Mouse (Mus musculus) right cerebral cortex, postnatal 4 days (tissue): ENCODE results near the gene Klc4.

ENCODE experiments used
- DNase-seq: peaks from one replicate; pipeline ENCODE4 v3.0.0-alpha.2; 2022

Gene Klc4

DNA sequence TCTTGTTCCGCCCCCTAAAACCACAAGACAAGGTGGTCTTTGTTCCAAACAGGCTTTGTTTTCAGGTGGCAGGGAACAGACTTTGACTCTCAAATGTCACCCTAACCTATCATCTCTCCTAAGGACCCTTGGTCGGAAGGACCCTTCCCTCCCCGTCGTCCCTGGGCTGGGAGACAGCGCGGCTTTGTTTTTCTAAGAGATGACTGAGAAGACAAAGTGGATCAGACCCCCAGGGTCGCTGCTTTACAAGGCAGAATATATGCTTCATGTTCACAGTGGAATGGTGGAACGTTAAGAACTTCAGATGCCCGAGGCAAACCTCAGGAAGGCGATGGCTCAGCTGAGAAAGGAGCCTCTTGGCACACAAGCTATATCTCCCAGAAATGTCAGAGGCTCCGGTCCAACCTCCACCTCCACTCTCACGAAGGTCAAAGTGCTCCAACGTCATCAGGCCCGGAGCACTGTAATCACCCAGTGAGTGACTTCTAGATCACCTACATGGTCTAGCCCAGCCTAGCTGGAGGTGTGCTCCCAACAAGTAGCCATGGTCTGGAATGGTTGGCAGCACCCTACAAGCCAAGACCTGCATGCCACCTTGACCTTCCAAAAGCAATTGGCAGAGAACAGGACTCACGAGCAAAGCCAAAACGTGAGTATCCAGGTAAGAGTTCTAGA is 26.0 kb downstream of the Klc4 start:
- DNase-seq, result no peak

DNA sequence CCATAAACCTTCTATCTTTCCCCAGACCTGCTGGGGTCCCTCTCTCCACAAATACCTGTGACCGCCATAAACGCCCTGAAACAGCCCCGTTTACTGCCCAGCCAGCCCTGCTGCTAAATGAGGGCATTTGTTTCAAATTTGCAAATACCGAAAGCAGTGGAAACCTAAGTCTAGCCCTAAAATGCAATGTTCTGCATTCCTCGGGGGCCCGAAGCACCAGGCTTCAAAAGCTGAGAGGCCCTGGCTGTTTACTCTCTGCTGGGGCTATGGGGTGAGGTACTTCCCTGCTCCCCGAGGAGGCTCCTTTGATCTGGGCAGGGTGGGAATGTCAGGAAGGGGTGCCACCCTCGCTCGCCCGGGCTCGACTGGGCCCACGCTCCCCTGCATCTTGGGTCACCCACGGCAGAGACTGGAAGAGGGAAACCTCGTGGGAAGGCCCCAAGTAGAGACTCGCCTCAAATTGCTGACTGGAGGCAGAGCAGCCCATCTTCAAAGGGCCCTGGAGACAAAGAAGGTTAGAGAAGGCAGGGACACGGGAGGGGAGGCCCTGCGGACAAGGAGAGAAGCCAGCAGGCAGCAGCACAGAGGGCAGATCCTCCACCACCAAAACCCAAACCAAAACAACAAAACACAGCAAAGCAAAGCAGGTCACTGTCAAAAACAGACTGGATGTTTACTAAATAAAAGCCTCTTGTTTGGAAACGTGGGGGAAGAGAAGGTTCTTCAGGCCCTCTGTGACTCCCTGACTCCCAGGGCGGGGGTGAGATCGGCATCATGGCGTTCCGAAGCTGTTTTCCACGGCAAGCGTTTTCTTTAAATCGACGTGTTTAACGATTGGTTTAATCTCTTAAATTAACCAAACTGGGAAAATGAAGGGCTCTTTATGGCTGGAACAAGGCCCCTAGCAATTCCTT is 26.8 kb downstream of the Klc4 start:
- DNase-seq, result no peak

DNA sequence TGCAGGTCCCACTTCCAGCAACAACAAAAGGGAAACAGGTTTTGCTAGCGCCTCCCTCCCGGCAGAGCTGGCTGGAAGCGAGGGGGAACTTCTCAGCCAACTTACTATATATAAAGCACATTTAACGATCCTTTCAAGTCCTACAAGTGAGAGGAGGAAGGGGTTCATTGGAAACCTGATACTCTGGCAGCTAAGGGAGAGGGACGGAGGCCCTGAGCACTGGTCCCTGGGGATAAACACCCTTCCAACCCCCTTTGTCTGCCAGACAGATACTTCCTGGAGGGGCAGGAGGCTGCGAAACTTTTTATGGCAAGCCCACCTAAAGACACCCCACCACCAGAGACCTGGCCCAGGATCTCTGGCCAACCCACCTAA is 27.4 kb downstream of the Klc4 start:
- DNase-seq, result no peak

DNA sequence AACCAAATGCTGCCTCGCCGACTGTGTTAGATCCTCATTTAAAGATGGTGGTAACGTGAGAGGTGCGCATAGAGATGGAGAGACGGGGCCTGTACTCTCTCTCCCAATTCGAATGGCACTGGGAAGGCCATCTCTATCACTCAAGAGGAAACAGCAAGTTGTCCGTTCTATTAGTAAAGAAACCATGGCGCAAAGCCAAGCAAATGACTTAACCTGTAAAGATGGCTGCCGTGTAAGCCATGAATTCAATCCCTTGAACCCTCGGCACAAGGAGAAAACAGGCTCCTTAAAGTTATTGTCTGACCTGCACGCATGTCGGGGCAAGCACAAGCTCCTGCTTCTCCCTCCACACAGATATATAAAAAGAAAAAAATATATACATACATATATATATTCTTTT is 28.0 kb downstream of the Klc4 start:
- DNase-seq, result no peak

DNA sequence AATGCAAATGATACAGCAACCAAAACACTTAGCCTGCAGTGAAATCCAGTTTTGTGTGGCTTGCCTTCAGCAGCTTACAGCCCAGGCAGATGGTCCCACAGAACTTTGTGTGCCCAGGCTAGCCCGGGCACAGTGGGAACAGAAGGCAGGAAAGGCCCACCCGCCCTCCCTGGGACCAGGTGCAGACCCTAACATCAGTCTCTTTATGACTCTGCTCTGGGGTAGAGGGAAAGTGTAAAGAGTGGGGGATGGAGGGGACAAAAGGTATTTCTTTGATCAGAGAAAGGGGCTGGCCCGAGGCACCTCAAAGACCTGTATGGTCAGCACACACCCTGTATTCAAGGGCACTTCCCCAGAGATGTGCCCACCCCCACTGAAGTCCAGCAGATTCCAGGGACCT is 32.6 kb downstream of the Klc4 start:
- DNase-seq, result no peak

DNA sequence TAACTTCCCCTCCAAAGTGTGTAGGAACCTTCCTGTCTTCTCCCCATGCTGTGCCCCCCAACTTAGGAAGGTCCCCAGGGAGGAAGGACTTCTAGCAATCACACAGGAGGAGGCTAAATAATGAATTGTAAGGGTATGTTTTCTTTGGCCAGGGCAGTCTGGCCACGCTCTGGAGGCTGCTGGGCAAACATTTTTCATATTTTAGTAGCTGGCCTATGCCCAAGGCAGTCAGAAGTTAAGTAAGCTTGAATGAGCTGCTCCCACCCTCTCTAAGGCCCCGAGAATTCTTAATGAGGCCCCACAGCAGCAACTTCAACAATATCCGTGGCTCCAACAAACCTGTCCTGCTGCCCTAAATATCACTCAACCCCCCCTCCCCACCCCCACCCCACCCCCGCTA is 33.0 kb downstream of the Klc4 start:
- DNase-seq, result no peak

DNA sequence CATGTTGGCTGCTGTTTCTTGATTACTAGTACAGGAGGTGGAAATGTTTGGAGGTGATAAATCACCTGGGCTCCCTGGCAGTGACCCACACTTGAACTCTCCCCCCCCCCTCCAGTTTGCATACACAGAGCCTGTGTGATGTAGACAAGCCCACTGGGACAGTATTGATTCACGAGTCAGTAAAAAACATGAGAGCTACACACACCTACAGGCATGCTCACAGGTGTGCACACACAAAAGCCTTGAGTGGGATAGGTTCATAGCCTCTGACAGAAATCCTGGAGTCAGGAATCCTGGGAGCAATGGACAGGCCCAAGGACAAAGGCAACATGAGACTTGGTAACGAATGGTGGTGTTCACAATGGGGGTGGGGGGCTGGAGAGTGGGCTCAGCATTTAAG is 33.6 kb downstream of the Klc4 start:
- no peak for DNase-seq

DNA sequence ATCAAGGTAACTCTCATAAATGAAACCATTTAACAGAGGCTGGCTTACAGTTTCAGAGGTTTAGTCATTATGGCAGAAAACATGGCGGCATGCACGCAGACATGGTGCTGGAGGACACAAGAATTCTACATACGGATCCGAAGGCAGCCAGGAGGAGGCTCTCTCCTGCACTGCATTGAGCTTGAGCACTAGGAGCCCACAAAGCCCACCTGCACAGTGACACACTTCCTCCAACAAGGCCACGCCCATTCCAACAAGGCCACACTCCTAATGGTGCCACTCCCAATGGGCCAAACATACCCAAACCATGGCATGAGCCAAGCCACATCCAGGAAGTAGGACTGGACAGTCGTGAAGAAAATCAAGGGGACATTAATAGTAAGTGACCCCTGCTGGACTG is 34.5 kb downstream of the Klc4 start:
- no peak for DNase-seq

DNA sequence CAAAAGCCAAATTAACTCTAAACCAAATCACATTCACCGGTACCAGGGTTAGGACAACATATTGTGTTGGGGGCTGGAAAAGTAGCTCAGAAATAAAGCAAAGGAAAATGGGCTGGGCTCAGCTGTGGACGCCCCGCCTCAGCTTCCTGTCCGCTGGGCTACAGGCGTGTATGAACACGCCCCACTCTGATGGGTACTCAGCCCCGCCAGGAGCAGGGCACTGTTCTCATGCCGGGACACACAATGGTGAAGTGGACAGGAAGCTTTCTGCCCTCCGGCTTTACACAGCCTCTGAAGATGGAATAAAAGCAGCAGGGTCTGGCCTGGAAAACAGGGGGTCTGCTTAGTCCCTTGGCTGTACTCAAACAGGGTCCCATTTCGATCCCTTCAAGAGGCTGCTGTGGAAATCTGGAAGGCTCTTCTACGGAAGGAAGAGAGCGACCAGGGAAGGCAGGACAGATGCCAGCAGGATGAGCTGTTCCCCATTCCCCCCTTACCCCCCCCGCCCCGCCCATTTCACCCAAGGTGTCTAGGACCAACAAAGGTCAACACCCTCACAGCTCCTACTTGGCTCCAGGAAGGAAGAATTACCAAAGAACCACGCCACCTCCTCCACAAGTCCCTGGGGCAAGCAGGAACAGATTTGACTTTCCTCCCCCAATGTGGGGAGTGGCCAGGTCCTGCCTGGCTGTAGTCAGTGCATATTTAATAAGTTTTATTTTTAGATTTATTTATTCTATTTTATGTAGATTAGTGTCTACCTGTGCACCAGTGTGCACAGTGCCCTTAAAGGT is 35.9 kb downstream of the Klc4 start:
- DNase-seq, result no peak

DNA sequence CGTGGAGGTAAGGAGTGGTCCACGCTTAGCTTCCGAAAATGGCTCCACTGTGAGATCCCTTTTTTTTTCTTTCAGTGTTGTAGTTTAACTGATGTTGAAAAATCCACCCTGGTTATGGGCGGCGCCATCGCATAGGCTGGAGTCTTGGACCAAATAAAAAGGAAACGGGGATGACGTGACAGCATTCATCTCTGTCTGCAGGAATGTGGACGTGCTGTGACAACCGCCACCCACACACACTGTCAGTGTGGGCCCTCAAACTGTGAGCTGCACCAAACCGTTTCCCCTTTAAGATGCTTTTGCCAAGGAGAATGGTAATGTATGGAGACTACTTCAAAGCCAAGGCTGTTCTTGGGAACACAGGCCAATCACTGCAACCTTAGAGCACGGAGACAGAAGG is 39.8 kb downstream of the Klc4 start:
- no peak for DNase-seq

DNA sequence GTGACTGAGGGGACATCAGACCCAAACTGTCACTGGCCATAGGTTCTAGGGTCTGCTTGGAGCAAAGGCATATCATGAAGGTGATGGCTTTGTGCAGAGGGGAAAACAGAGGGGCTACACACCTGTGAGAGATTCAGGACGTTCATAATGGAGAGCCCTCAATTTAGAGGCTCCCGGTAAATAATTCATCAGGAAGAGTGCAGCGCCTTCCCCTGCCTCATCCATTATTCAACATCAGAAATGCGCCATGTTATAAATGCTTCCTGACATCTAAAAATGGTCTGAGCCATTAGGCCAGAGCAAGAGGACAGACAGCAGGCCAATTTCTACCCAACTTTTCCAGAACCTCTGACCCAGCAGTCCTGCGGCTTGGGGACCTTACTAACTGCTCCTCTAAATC is 40.7 kb downstream of the Klc4 start:
- no peak for DNase-seq

DNA sequence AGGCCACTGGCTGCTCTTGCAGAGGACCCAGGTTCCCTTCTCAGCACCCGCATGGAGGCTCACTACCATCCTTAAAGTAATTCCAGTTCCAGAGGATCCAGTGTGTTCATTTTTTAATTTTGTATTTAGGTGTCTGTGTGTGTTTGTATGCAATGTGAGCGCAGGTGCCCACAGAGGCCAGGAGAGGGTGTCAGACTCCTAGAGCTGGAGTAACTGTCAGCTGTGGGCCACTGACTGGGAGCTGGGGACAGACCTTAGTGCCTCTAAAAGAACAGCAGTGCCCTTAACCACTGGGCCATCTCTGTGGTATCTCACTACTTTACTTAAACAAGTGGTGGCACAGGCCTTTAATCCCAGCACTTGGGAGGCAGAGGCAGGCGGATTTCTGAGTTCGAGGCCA is 42.6 kb downstream of the Klc4 start:
- DNase-seq, result no peak

DNA sequence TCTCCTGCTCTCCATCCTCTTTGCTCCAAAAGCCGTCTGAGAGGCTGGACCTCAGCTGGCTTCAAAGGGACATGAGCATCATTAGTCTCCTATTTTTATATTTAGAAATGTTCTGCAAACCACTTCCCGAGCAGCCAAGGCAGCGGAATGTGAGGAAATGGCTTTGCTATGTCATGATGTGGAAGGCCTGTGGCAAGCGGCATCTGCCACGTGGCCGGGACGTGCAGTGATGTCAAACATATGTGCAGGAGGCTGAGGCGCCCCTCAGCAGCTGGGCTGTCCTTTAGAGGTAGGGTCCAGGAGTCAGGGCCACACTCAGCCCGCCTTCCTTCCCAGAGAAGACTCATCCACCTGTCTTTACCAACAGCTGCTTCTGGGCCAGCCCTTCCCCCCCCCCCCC is 43.6 kb downstream of the Klc4 start:
- no peak for DNase-seq

DNA sequence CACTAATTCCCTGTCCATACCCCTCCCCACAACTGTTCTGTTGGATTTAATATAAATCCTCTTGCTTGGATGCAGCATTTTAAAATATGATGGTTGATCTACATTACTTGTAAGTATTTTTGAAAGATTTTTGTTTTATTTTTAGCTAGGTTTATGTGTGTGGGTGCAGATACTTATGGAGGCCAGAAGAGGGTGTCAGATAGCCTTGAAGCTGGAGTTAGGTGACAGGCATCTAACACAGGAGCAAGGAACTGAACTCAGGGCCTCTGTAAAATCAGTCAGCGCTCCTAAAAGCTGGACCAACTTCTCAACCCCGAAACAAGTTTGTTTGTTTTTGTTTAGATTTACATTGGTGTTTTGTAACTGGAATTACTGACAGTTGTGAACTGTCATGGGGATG is 45.3 kb downstream of the Klc4 start:
- no peak for DNase-seq

DNA sequence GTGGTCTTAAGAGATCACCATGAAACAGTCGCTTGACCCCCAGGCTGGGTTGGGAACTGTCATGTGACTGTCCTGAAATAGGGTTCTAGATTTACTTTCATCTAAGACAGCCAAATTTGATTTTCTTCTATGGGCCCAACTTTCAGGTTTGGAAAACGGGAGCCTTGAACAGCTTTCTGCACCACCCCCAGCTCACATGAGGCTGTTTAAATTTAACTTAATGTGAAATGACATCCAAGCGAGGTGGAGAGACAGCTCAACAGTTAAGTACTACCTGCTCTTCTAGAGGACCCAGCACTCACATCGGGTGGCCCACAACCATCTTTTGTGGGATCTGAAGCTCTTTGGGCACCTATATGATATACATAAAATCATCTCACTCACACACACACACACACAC is 46.9 kb downstream of the Klc4 start:
- DNase-seq, result no peak

DNA sequence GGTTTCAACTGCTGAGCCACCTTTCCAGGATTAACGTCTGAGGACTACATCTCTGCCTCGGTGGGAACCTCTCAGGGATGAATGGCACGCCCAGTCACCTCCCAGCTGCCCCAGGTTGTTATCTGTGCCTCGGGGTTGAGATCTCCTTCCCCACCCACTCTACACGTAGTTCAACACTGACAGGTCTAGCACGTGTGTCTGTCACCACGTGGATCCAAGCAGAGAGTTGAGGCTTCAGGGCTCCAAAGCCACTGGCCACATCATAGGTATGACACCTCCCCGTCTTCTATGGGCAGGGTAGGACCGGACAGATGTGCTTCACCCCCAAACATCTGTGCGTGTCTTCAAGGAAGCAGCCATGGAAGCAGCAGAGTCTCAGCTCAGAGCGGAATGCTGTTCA is 47.9 kb downstream of the Klc4 start:
- DNase-seq, result no peak

DNA sequence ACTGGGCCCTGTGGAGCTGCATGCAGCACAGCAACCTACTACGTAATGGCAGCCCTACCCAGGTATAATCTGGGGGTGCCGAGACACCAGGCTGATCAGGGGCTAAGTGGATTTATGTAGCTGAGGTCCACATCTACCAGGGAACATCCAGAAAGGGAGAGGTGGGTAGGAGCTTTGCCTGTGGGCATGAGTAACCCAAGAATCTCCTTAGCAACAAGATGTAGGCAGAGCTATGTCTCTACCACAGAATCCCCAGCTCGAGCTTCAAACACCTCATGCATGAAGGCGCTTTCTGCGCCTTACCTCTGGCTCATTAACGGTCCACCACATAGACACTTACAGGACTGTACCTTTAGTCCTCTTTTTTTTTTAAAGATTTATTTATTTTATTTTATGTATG is 50.5 kb downstream of the Klc4 start:
- DNase-seq, result no peak

DNA sequence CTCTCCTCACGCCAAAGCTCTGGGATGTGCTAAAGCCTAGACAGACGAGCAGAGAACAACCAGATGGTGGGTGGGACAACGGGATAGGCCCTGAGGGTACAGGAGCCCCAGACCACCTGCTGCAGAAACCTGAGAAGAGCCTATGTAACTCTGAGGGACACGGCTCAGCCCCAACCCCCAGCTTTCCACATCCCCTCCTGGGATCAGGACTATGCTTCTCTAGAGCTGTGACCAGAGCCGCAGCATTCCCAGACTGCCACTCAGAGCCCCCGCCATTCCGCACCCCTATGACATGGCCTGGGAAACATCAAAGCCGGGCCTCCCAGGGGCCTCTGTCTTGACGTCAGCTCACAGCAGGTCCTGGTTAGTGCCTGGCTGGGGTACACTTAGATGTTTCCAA is 51.2 kb downstream of the Klc4 start:
- no peak for DNase-seq

DNA sequence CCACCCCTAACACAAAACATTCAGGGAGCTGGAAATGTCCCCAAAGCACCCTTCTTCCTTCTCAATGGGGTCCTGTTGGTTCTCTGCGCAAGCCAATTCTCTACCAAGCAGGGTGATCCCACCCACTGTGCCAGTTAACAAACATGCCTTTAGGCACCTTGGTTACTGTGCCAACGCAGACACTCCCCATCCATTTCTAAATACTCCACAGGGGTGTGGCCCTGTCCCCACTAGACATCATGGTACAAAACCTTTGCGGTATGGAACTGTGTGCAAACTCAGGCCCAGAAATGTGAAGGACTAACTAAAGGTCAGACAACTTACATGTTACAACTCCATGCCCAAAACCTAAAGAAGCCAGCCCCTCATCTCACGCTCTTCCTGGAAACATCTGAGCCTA is 52.7 kb downstream of the Klc4 start:
- DNase-seq, result no peak

DNA sequence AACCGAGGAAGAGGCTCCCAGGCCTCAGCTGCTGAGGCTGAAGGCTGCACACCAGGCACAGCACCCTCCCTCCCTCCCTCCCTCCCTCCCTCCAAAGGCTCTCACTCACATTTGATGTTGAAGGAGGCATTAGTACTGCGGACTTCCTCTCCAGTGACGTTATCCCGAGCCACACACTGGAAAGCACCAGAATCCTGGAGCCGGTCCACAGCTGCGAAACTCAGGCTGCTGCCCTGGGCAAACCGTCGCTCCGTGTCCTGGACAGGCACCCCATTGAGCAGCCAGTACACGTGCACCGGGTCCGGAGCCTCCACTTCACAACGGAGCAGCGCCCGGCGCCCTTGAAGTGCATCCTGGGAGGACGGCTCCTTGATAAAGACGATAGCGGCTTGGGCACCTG is 54.4 kb downstream of the Klc4 start:
- no peak for DNase-seq

DNA sequence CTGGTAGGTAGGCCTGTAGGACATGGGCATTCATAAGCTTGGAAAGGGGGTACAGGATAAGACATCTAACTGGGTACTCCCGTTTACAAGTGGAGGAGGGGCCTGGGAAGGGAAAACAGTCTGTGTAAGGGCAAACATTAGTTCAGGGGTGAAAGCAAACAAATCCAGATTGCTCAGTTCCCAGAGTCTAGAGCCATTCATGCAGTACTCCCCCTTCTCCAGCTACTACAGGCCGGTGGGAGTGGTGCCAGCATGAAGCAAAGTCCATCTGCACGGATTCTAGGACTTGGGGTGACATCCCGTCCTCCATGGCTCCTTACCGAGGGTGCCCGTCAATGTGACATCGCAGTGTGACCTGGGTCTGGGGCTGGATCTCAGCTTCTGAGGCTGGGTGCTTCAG is 55.4 kb downstream of the Klc4 start:
- no peak for DNase-seq

DNA sequence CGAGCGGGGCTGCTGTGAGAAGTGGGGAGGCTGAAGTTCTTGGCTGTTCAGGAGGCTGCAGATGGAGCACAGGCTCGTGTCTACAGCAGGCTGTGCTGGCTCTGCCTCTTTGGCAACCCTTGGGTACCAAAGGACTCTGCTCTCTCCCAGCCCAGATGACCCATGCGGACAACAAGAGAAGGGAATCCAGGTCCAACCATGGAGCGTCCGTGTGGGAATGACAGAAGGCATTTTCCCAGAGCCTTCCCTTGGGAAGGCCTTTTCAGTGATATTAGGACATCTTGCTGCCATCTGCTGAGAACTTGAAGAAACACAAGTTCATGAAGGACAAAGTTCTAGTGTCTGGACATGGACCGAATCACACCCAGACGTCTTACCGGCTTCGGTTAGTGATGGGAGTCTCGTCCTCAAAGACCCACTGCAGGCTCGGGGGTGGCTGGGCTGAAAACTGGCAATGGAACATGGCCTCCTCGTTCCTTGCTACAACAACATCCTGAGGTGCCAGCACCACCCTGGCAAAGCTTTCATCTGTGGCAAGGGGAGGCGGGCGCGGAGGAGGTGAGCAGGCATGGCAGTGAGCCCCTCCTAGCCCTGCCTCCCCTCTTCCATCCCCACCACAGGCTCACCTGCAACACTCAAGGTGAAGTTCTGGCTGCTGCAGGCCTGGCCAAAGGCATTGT is 56.0 kb downstream of the Klc4 start:
- no peak for DNase-seq

DNA sequence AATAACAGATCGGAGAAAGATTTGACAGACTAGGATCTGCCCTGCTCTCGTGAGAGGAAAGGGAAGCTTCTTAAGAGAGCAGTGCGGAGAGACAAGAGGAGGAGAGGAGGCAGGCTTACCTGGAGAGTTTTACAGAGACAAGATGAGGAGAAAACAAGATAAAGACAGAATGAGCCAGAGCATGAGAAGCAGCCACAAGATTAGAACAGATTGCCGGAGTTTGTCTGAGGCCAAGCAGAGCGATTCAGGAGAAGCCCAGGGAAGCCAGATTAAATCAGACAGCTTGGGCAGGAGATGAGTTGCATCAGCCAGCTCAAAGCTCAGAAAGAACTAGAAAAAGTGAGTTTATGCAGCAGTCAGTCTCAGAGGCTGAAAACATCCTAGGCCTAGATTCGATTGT is 56.9 kb downstream of the Klc4 start:
- no peak for DNase-seq
